Mouse (Mus musculus): ENCODE measurements around the gene Chad. TPM values are rescaled to one million over a fixed set of nuclear protein-coding genes. Genes with fewer than 3 reads are reported as not detected.

The Chad gene
- total RNA-seq (2014; fragmentation: Nextera tagmentation), result 0.50 and 0.87 TPM in 2 replicates
- not detected in 2 replicates for total RNA-seq (2017)

DNA sequence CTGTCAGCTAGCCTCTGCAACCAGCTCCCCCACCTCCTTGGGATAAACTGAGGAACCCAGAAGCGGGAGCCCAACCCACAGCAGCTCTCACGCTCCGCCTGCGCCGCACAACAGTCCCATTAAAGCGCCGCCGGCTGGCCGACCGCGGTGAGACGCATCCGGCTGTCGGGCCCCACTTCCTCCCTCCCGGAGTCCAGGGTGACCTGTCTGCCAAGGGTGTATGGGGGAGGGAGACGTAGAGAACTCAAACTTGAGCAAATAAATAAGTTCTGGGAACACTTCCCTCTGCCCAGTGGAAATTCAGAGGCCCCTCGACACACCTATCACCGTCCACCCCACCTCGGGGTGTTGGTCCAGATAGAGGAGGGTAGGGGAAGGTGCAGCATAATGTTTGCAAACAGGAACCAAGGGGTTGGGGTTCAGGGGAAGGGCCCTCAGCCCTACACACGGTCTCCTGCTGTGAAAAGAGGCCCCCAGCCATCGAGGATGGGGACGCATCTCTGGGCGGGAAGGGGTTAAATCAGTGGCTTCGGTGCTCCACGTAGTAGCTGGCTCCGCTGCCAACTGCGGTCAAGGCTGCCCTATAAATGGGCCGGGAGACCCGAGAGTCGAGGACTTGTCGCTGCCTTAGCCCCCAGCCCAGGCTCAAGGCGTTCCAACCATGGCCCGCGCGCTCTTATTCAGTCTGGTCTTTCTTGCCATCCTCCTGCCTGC is at the start of gene Chad:
Gene Chad, plus strand, starts transcription at position 611 of the 714 bp plus-strand sequence.
- ATAC-seq (replicated peaks; ENCODE audit: low FRiP score, low TSS enrichment, poor library complexity, severe bottlenecking), result peak; percentile 75

GRCm38 (mm10) chr11:94521219-94521843 is 43.5 kb upstream of the Chad start, which contains the start of gene Mycbpap:
TSS of gene Mycbpap (minus strand) at chr11:94521742.
- peak; percentile 79 for ATAC-seq (replicated peaks; ENCODE audit: low FRiP score, low TSS enrichment, poor library complexity, severe bottlenecking)

DNA sequence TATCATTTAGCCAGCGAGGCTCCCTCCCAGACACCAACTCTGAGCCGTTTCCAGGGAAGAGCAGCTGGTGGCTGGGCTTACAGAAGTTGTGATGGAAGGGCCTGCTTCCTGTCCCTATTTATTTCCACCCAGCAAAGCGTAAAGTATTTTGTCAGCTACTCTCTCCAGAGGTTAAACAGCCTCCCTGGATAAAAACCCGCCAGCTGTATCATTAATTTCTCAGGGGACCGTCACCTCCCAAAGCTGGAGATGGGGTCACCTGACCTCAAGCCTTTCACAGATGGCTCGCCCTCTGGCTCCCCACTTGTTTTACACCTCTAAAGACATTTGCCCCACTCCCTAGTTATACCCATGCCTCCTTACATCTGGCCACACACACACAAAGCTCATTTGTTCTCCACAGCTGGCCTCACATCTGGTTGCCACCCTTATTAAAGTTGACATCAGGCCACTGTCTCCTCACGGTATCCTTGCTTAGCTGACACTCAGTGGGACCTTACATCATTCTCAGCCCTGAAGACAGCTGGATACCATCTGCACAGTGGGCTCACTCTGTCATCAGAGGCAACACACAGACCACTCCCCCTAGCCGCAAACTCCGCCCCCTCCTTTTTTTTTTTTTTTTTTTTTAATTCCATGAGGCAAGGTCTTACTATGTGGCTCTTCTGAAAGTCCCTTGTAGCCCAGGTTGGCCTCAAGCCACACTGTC is 38.5 kb upstream of the Chad start:
- ATAC-seq (replicated peaks; ENCODE audit: low FRiP score, low TSS enrichment, poor library complexity, severe bottlenecking), result no peak

DNA sequence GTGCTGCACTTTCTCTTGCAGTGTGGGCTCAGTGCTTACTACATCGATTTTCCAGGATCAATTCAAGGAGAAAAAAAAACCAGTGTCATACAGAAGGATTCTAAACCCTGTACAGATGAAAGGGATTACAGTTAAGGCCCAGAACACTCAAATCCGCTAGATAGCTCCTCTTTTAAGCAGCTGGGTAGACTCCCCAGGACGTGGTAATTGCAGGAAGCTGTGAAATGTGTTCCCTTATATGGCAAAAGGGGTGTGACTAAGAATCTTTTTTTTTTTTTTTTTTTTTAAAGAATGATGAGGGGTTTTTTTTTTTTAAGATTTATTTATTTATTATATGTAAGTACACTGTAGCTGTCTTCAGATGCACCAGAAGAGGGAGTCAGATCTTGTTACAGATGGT is 36.0 kb upstream of the Chad start:
- no peak for ATAC-seq (replicated peaks; ENCODE audit: low FRiP score, low TSS enrichment, poor library complexity, severe bottlenecking)

DNA sequence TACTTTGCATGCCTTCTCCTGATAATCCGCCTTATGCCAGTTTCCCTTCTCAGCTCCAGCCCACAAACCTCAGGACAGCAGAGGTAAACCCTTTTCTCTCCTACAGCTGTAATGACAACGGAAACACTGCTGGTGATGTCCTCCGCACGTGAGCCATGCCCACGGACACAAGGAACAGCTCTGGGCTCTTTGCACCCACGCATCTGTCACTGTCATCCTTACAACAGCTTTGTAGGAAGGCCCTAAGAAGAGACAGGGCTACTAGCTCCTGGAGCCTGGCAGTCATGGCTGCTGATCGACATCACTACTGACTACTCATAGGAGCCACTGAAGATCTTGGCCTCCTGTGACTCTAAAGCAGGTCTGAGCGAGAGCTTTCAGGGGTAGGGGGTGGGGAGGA is 31.7 kb upstream of the Chad start:
- ATAC-seq (replicated peaks; ENCODE audit: low FRiP score, low TSS enrichment, poor library complexity, severe bottlenecking), result no peak

DNA sequence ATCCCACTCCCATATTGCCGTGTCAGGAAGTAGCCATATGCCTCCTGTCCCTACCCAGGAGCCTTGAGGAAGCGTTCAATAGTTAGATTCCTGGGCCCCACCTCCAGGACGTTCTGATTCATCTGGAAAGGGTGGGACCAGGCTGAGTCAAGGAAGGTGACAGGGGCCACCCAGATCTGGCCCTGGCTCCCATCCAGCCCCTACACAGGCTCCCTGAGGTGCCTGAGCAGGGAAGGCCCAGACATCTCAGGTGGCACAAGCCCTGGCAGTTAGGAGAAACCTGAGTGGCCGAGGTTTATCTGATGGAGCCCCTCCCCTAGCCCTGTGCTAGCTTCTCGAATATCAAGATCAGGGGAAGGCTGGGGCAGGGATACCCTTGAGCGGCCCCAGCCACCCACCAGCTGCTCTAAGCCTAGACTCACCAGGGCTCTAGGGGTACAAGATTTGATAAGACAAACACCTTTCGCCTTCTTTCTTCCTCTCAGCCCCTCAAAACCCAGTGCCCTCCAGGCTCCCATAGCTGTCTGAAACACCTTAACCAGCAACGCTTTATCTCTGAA is 26.0 kb upstream of the Chad start:
- no peak for ATAC-seq (replicated peaks; ENCODE audit: low FRiP score, low TSS enrichment, poor library complexity, severe bottlenecking)

- no peak for ATAC-seq (replicated peaks; ENCODE audit: low FRiP score, low TSS enrichment, poor library complexity, severe bottlenecking)
Observed at GRCm38 (mm10) chr11:94539761-94540160, 25.1 kb upstream of the Chad start.

GRCm38 (mm10) chr11:94542400-94542799 is 22.4 kb upstream of the Chad start:
- no peak for ATAC-seq (replicated peaks; ENCODE audit: low FRiP score, low TSS enrichment, poor library complexity, severe bottlenecking)

DNA sequence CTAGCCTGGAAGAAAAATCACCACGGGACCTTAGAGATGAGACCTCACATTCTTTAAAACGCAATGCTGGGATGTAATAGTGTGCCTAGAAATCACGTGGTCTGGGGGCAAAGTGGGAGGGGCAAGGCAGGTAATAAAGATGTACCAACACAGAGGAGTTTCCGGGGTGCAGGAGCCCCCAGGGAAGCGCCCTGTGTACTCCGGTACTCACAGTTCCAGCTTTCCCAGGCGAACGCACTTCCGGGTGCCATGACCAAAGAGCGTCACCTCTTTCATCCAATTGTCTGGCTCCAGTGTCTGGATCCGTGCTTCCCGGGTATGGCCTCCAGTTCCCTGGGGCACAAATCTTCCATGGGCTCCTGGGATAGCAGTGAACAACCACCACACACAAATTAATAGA is 21.5 kb upstream of the Chad start:
- no peak for ATAC-seq (replicated peaks; ENCODE audit: low FRiP score, low TSS enrichment, poor library complexity, severe bottlenecking)

DNA sequence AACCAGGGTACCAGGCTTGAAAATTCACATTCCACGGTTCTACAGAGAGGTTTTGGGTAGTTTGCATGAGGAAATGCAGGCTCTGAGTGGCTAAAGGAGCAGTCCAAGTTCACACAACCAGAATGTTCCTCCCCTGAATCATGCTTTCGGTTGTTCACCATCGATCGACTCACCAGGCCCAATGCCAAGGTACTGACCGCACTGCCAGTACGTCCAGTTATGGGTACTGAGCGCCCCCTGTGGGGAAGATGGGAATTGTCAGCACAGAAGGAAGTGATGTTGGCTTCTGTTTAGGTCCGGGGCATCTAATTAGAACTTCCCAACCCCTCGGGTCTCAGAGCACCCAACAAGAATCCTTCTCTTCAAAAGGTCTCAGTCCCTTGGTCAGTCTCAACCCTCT is 20.9 kb upstream of the Chad start:
- 0 out of 2 replicates have a peak, but pooled peaks have one; percentile 28 for ATAC-seq (replicated peaks; ENCODE audit: low FRiP score, low TSS enrichment, poor library complexity, severe bottlenecking)

- no peak for ATAC-seq (replicated peaks; ENCODE audit: low FRiP score, low TSS enrichment, poor library complexity, severe bottlenecking)
Observed at GRCm38 (mm10) chr11:94544422-94544821, 20.4 kb upstream of the Chad start.

- no peak for ATAC-seq (replicated peaks; ENCODE audit: low FRiP score, low TSS enrichment, poor library complexity, severe bottlenecking)
Observed at GRCm38 (mm10) chr11:94546381-94546780, 18.5 kb upstream of the Chad start.

GRCm38 (mm10) chr11:94547271-94547670 is 17.6 kb upstream of the Chad start:
- ATAC-seq (replicated peaks; ENCODE audit: low FRiP score, low TSS enrichment, poor library complexity, severe bottlenecking), result no peak

- peak; percentile 42 for ATAC-seq (replicated peaks; ENCODE audit: low FRiP score, low TSS enrichment, poor library complexity, severe bottlenecking)
Observed at GRCm38 (mm10) chr11:94548041-94548784, 16.6 kb upstream of the Chad start.

DNA sequence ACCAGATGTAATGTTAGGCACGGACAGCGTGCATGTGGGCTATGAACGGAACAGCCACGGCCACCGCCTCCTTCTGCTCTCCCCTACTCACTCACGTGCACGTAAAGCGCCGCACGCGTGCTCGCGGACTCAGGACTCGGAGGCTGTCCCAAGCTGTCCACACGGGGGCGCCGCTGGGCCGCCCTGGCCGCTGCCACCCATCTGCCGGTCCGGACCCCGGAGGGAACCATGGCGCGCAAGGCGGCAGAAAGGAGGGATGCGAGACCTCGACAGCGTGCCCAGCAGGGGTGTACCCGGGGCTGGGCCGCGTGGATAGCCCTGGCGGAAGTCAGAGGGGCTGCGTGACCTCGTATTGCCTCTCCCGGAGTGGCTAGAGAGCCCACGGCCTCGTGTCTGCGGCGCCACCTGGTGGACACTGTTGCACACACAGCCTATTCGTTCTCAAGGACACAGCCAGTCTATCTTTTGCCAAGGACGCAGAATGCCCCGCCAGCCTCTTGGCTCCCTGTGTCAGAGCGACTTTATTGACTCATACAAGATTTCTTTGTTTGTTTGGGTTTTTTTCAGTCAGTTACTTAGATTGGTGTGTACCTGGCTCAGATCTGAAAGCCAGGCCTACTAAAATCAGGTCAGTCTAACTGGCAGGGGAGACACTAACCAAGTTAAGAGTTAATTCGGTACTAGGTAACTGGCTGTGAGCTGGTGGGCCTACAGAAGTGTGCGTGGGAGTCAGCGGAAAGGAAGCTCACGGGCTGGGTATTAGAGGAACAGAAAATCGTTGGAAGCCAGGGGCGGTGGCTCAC is 15.8 kb upstream of the Chad start, which contains the start of gene Rsad1:
Gene Rsad1, minus strand, starts transcription at position 368 of the 803 bp plus-strand sequence.
- peak; percentile 89 for ATAC-seq (replicated peaks; ENCODE audit: low FRiP score, low TSS enrichment, poor library complexity, severe bottlenecking)

DNA sequence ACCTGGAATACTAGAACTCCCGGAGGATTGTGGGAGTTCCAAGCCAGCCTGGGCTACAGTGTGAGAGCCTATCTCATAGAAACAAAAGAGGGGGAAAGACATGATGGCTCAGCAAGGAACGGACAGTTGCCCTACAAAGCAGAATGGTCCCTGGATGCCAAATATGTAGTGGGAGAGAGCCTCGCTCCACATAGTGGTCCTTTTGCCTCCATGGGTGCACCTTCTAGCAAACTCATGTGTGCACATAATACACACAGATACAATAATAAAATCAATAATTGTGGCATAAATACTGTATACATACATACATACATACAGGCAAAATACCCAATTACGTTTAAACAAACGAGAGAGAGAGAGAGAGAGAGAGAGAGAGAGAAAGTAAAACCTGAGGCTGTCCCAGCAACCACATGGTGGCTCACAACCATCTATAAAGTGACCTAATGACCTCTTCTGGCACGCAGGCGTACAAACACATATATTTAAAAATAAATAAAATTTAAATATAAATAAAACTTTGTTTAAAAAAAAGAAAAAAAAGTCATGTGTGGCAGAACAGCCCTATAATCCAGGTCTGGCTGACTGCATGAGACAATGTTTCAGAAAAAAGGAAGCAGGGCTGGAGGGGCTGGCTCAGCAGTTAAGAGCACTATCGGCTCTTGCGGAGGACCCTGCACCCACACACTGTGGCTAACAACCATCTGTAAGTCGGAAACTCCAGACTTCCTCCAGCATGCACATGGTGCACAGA is 15.0 kb upstream of the Chad start:
- no peak for ATAC-seq (replicated peaks; ENCODE audit: low FRiP score, low TSS enrichment, poor library complexity, severe bottlenecking)

- ATAC-seq (replicated peaks; ENCODE audit: low FRiP score, low TSS enrichment, poor library complexity, severe bottlenecking), result no peak
Observed at GRCm38 (mm10) chr11:94550442-94550744, 14.5 kb upstream of the Chad start.

DNA sequence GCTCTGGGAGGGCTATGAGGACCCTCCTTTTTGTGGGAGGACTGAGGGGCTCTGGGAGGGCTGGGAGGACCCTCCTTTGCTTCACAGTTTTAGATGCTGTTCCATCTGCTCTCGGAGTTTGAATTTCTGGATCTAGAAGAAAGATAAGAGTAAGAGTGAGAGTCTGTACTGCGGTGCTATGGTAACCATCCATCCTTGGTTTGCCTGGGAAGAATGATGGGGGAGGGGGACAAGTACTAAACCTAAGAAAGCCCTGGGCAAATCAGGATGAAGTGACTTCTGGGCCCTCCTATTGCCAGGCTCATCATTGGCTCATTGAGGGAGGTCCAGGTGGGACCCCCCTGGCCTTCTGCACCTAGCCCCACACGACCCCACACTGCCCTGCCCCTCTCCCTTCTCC is 6.6 kb upstream of the Chad start:
- no peak for ATAC-seq (replicated peaks; ENCODE audit: low FRiP score, low TSS enrichment, poor library complexity, severe bottlenecking)

All from megakaryocyte-erythroid progenitor cell, adult 5-6 weeks (primary cell).